Mouse (Mus musculus): ENCODE results near the gene Lpcat3.
A peak's percentile ranks its signal among the peaks of the same experiment; 100 is the strongest.

Gene Lpcat3

GRCm38 (mm10) chr6:124704417-124704816 lies 41.6 kb downstream of the Lpcat3 start:
- no peak for DNase-seq (ENCODE audit: low spot score in 2 of 2)

GRCm38 (mm10) chr6:124706061-124706627 lies 43.3 kb downstream of the Lpcat3 start:
- no peak for DNase-seq (ENCODE audit: low spot score in 2 of 2)

GRCm38 (mm10) chr6:124708289-124708889 lies 45.6 kb downstream of the Lpcat3 start:
- DNase-seq (ENCODE audit: low spot score in 2 of 2) = no peak

DNA sequence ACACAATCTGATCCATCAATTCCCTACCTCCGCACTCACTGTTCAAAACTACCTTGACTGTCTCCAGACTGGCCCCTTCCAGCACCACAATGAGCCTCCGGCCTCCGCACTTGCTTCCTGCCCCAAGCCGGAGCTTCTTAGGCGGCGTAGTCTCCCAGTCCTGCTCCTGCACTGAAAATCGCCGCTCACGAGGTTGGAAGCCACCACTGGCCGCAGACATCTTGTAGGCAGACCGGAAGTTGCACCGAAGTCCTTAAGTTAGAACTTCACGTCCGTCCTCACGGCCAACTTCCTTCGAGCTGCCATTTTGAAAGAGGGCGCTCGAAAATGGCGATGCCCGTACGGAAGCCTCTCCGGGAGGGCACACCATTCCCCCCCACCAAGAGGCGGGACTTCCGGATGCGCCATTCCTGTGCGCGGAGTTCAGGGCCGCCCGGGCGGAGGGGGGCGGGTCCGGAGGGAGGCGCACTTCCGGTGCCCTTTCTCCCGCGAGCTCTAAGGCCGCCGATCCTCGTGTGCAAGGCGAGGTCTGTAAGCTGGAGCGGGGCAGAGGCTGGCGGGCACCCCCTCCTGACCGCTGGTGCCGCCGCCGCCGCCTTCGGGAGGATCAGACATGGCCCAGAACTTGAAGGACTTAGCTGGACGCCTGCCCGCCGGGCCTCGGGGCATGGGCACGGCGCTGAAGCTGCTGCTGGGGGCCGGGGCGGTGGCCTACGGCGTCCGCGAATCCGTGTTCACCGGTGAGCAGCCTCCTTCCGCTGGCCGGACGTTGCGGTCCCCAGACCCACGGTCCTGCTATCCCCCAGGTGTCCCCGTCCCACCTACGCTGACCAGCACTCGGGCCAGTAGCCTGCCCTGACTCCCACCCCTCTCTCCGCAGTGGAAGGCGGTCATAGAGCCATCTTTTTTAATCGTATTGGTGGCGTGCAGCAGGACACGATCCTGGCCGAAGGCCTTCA lies 49.3 kb downstream of the Lpcat3 start, which contains the start of the genes Emg1 and Phb2:
Emg1 (minus strand) TSS at position 355 of the 959 bp plus-strand sequence.
Phb2 (plus strand) TSS at position 513 of the 959 bp plus-strand sequence.
- DNase-seq (ENCODE audit: low spot score in 2 of 2) = peak; percentile 98

DNA sequence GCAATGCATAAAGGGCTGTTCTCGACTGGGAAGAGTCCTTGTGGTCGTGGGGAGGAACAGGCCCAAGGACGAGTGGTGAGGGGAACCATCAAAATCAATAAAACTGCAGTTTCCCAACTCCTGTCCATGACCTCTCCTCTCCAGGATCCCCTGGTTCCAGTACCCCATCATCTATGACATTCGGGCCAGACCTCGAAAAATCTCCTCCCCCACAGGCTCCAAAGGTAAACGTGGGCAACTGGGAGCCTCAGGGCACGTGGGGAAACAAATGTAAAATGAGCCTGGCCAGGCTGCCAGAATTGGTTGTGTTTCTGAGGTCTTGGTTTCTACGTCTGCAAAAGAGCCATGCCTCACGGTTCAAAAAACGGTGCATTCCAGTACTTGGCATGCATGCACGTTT lies 50.1 kb downstream of the Lpcat3 start:
- no peak for DNase-seq (ENCODE audit: low spot score in 2 of 2)

GRCm38 (mm10) chr6:124716864-124717490 lies 54.1 kb downstream of the Lpcat3 start:
- DNase-seq (ENCODE audit: low spot score in 2 of 2) = peak; percentile 69 to 74

DNA sequence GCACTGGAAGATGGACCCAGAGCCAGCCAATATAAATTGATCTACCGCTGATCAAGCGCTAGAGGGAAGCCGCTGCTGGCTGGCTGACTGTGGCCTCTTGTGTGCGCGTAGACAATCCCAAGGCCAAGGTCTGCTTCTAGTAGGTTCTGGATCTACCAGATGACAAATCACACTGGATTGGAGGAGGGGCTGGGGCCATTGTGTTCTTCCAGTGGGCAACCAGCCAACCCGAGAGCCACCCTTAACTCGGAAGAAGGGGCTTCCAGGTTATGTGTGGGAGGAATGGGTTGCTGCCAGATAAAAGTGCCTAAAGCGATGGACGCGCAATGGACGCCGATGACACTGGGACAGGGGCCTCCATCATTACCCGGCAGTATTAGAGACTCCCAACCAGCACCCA lies 55.1 kb downstream of the Lpcat3 start:
- DNase-seq (ENCODE audit: low spot score in 2 of 2) = no peak

- no peak for DNase-seq (ENCODE audit: low spot score in 2 of 2)
Observed at GRCm38 (mm10) chr6:124718703-124719102, 55.9 kb downstream of the Lpcat3 start.

GRCm38 (mm10) chr6:124719354-124719978 lies 56.6 kb downstream of the Lpcat3 start:
- DNase-seq (ENCODE audit: low spot score in 2 of 2) = no peak

DNA sequence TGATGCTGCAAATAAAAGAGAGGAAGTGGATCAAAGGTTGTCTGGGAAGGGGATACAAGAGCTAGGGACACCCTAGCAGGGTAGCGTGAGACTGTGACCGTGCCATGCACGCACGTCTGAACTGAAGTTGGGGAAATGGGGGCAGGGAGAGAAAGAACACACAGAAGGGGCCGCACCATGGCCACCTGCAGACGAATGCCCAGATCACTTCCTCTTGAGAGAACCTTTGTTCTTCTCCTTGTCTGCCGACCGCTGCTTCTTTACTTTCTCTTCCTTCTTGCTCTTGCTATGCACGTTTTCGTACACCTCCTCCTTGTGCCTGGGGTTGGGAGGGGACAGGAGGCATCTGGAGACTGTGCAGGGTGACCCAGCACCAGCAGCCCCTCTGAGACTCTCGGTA lies 58.1 kb downstream of the Lpcat3 start:
- peak; percentile 84 to 86 for DNase-seq (ENCODE audit: low spot score in 2 of 2)

GRCm38 (mm10) chr6:124722876-124723473 lies 60.1 kb downstream of the Lpcat3 start:
- DNase-seq (ENCODE audit: low spot score in 2 of 2) = no peak

DNA sequence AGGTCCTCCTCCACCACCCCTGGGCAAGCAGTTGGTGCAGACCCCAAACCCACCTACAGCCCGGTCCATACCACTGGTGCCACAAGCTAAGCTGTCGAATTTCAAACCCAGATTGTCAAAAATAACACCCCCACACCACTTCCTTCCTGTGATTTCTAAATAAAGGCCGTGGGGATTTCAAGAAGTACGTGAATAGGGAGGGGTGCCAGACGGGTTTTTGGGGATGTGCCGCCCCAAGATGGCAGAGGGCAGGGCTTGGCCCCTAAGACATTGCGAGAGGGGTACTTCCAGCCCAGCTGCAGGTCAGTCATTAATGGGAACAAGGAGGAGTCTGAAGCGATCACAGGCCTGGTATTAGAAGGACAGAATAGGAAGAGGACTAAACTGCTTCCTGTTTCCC lies 60.7 kb downstream of the Lpcat3 start:
- DNase-seq (ENCODE audit: low spot score in 2 of 2) = peak; percentile 79 to 86

- DNase-seq (ENCODE audit: low spot score in 2 of 2) = no peak
Observed at GRCm38 (mm10) chr6:124724472-124724871, 61.6 kb downstream of the Lpcat3 start.

- no peak for DNase-seq (ENCODE audit: low spot score in 2 of 2)
Observed at GRCm38 (mm10) chr6:124728621-124729020, 65.8 kb downstream of the Lpcat3 start.

DNA sequence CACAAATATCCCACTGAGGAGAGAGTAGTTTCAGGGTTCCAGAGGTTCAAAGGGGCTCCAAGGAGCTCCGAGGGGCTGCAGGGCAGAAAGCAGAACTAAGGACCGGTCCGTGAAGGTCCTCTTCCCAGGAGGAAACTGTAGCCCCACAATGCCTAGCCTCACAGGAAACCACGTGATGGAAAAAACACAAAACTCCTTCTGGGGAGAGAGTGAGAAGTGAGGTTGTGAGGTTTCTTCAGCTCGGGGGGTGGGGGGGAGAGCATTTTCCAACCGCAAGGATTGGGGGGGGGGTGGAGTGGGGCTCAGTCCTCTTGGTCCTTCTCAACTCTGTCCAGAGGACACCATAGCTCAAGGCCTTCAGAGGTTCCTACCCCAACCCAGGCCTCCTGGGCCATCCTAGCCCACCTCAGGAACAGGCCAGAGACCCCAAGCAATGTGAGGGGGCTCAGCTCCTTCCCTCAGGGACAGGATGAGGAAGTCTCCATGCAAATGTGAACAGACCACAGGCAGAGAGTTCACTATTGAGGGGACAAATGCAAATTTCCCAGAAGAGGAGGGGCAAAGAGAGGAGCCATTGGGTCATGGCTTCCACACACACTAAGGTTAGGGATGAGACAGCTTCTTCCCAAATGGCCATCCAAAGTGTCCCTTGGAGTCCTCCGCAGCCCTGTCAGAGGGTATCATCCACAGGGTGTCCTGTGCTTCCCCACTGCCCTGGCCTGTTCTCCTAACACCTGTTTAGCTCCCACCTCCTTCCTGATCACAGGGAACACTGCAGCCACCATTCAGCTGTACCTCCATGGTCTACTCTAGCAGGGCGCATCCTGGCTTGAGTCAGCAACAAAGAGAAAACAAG lies 67.3 kb downstream of the Lpcat3 start:
- DNase-seq (ENCODE audit: low spot score in 2 of 2) = peak; percentile 86 to 91

DNA sequence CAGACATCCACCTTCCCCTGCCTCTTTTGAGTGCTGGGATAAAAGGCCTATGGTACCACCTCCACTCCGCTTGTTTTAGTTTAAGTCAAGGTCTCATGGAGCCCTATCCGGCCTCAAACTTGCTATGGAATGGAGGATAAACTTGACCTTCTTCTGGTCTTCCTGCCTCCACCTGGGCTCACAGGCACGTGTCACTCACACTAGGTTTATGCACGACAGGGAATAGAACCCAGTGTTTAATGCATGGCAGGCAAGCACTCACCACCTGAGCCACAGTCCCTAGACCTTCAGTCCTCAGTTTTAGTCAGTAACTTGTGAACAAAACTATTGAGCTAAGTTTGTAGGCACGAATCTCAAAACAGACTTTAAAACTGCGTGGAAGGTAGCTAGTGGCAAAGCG lies 68.2 kb downstream of the Lpcat3 start:
- DNase-seq (ENCODE audit: low spot score in 2 of 2) = no peak

DNA sequence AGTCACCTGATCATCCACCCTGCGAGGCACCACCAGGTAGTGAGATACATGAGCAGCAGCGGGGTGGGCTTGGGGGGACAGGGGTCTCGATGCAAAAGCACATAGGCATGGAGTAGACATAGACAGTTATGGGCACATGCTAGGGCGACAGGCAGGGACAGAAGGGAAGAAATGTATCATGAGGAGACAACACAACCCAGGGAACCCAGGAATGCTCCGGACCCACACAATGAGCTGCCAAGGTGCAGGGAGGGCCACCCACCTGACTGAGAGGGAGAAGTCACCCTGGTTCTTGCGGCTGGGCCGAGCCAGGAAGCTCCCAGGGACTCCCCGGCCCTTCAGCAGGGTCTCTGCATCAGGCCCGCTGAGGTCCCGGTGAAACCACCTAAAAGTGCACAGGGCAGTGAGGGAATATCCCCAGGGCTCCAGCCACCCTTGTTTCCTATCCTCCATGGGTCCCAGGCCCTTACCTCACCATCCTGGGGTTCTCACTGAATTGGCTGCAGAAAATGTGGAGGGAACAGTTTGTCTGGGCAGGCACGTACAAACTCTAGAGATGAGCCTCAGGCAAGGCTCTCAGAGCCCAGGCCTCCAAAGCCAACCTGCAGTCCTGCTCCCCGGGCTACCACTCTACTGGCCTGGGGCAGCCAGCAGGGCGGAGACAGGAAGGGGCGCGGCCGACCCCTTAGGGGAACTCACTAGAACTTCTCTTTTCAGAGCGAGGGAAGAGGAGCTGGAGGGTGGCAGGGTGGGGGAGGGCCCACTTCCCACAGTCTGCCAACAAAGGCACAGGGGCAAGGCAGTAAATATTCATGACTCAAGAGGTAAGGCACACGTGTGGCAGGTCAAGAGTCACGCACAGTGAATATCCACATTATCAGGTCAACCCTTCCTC lies 69.9 kb downstream of the Lpcat3 start:
- DNase-seq (ENCODE audit: low spot score in 2 of 2) = peak; percentile 96

- DNase-seq (ENCODE audit: low spot score in 2 of 2) = no peak
Observed at GRCm38 (mm10) chr6:124734417-124734816, 71.6 kb downstream of the Lpcat3 start.

DNA sequence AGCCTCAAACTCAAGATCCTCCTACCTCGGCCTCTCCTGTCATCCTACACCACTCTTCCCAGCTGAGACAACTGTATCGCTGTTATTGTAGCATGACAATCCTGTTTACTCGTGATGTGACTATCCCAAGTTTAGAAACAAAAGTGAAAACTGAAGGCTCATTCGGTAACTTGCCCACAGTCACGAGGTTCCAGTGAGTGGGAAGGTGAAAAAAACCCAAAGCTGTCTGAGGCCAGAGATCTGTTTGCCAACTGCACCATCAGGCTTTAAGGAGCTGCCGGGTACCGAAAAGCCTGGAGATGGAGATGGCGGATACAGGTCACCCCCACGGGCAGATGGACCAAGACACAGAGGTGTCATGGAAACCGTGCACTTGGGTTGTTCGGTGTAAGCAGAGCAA lies 74.2 kb downstream of the Lpcat3 start:
- DNase-seq (ENCODE audit: low spot score in 2 of 2) = no peak

Data from spleen, postnatal 36 days (tissue).